Mouse (Mus musculus) spleen, postnatal 10 days (tissue): ENCODE measurements around the gene Enox1.

Source experiments
- DNase-seq, 2 experiments: peaks; one replicate each; pipeline ENCODE4 v3.0.0; 2021 to 2022; ENCODE audit warnings: low spot score in 2 of 2

Enox1 gene

GRCm38 (mm10) chr14:77451916-77452315 lies 295.4 kb downstream of the Enox1 start:
- no peak for DNase-seq

GRCm38 (mm10) chr14:77456066-77456465 lies 299.5 kb downstream of the Enox1 start:
- no peak for DNase-seq

- no peak for DNase-seq
Measured at GRCm38 (mm10) chr14:77456876-77457275, 300.3 kb downstream of the Enox1 start.

GRCm38 (mm10) chr14:77458217-77458616 lies 301.7 kb downstream of the Enox1 start:
- DNase-seq: no peak

- DNase-seq: no peak
Measured at GRCm38 (mm10) chr14:77463919-77464318, 307.4 kb downstream of the Enox1 start.

- DNase-seq: no peak
Measured at GRCm38 (mm10) chr14:77464782-77465181, 308.2 kb downstream of the Enox1 start.

GRCm38 (mm10) chr14:77470577-77470976 lies 314.0 kb downstream of the Enox1 start:
- no peak for DNase-seq

- no peak for DNase-seq
Measured at GRCm38 (mm10) chr14:77473501-77473900, 316.9 kb downstream of the Enox1 start.

GRCm38 (mm10) chr14:77474026-77474425 lies 317.5 kb downstream of the Enox1 start:
- no peak for DNase-seq

- DNase-seq: no peak
Measured at GRCm38 (mm10) chr14:77475134-77475820, 318.7 kb downstream of the Enox1 start.

- DNase-seq: no peak
Measured at GRCm38 (mm10) chr14:77477704-77478103, 321.1 kb downstream of the Enox1 start.

GRCm38 (mm10) chr14:77478210-77478609 lies 321.6 kb downstream of the Enox1 start:
- no peak for DNase-seq

- no peak for DNase-seq
Measured at GRCm38 (mm10) chr14:77478692-77479091, 322.1 kb downstream of the Enox1 start.

- no peak for DNase-seq
Measured at GRCm38 (mm10) chr14:77483076-77483475, 326.5 kb downstream of the Enox1 start.

GRCm38 (mm10) chr14:77484951-77485447 lies 328.4 kb downstream of the Enox1 start:
- no peak for DNase-seq

- no peak for DNase-seq
Measured at GRCm38 (mm10) chr14:77490699-77491098, 334.1 kb downstream of the Enox1 start.

GRCm38 (mm10) chr14:77491731-77492130 lies 335.2 kb downstream of the Enox1 start:
- no peak for DNase-seq

GRCm38 (mm10) chr14:77499996-77500581 lies 343.5 kb downstream of the Enox1 start:
- no peak for DNase-seq

GRCm38 (mm10) chr14:77504458-77505135 lies 348.0 kb downstream of the Enox1 start:
- no peak for DNase-seq

GRCm38 (mm10) chr14:77506341-77506740 lies 349.8 kb downstream of the Enox1 start:
- DNase-seq: no peak

- DNase-seq: no peak
Measured at GRCm38 (mm10) chr14:77508036-77508435, 351.5 kb downstream of the Enox1 start.

GRCm38 (mm10) chr14:77509042-77509441 lies 352.5 kb downstream of the Enox1 start:
- DNase-seq: no peak

- DNase-seq: no peak
Measured at GRCm38 (mm10) chr14:77509924-77510323, 353.4 kb downstream of the Enox1 start.
